Mouse (Mus musculus): ENCODE data around the gene Rhbdl2.

The Rhbdl2 gene

DNA sequence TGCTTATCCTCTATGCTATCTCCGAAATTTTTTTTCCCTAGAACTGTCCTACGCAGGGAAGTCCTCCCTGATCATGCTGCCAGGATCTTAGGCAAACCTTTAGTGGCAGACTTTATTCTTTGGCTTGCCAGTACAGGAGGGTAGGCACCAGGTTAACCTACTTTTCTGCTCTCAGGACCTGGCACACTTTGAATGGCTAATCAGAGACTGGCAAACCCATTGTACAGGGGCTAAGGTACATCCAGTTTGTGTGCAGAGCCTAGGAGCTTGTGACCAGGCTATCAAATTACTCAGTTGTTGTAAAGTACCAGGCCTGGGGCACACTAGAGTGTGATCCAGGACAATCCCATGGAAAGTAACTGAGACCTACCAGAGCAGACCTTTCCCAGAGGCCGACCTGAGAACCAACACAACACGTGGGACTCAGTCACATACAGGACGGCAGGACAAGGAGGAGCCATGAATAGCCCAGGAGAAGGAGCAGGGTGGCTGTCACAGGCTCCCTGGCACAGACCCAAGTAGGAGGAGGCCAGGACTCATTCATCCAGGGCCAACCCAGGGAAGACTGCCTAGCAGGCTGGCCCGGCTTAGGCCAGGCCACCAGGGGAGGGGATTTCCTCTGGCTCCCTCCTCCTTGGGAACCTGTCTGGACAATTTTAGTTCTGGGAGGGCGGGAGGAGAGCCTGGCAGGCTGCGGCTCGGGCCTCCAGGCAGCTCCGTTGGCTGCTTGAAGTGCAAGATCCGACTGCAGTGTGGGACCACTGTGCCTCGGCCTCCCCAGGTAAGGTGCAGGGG is at the start of gene Rhbdl2:
TSS of gene Rhbdl2 (plus strand) at position 684 of the 795 bp plus-strand sequence.
- peak; percentile 84 to 86 for DNase-seq

GRCm38 (mm10) chr4:123738708-123739107 is 49.0 kb upstream of the Rhbdl2 start:
- DNase-seq = no peak

DNA sequence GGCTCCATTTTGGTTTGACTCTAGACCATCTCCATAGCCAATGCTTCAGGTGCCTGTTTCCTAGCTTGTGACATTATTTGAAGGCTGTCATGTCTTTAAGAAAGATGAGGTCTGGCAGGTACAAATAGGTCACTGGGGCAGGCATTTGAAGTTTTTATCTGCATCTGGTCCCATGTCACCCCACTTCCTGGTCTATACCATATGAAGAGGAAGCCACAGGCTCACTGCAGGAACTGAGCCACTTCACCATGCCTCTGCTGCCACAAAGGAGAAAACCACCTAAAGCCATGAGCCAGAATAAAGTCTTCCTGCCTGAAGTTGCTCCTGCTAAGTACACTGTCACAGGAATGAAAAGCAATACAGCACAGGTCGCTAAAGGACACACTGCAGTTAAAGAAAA is 44.8 kb upstream of the Rhbdl2 start:
- no peak for DNase-seq

DNA sequence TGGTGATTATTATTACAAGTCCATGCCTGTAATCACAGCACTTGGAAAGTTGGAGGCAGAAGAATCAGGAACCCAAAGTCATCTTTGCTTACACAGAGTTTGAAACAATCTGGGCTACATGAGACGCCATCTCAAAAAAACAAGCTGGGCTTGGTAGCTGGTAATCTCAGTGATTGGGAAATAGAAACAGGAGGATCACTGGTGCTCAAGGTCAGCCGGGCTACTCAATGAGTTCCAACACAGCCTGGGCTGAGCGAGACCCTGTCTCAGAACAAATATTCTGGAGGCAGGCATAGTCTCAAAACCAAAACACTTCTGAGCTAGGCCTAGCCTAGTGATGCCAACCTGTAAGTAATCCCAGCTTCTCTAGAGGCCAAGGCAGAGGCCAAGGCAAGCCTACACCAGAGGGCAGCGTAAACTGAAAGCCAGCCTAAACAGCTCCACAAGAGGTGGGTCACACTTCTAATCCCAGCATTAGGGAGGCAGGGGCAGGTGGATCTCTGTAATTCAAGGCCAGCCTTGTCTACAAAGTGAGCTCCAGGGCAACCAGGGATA is 42.4 kb upstream of the Rhbdl2 start:
- no peak for DNase-seq

DNA sequence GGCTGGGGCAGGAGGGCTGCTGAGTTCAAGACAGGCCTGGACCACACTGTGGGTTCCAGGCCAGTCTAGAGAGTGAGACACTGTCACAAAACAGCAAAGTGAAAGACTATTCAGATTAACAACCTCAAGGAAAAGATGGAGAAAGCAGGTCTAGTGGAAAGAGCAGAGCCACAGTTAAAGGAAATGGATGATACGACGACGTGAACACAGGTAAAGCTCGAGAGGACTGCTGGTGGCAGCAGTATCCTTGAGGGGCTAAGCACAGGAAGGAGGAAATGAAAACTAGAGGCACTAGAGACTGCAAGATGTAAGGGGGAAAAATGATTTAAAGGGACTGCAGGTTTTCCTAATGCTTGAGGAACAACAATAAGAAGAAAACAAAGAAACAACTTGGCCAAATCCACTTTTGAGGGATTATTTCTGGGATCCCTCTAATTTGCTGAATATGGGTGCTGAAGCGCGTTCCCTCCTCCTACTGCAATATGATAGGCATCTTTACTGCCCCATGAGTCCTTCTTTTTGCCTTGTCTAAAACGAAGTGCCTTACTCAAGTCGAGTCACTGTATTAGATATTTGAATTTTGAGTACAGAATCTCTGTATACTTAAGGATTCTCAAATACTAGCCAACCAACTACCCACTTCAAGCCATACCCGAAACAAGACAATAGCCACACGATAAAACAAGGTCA is 38.8 kb upstream of the Rhbdl2 start:
- peak in 1 of 2 experiments; percentile 12 for DNase-seq

GRCm38 (mm10) chr4:123749484-123750130 is 38.1 kb upstream of the Rhbdl2 start:
- peak; percentile 76 to 79 for DNase-seq

- peak; percentile 100 for DNase-seq
Measured at GRCm38 (mm10) chr4:123750152-123750651, 37.5 kb upstream of the Rhbdl2 start, which contains the start of gene Akirin1. Gene Akirin1 (minus strand): TSS chr4:123750345.

- peak; percentile 74 to 75 for DNase-seq
Measured at GRCm38 (mm10) chr4:123750707-123751312, 36.9 kb upstream of the Rhbdl2 start.

- DNase-seq = peak; percentile 36 to 49
Measured at GRCm38 (mm10) chr4:123758306-123758705, 29.4 kb upstream of the Rhbdl2 start.

GRCm38 (mm10) chr4:123765071-123765470 is 22.6 kb upstream of the Rhbdl2 start:
- no peak for DNase-seq

- no peak for DNase-seq
Measured at GRCm38 (mm10) chr4:123767807-123768206, 19.9 kb upstream of the Rhbdl2 start.

- DNase-seq = no peak
Measured at GRCm38 (mm10) chr4:123768234-123768633, 19.4 kb upstream of the Rhbdl2 start.

DNA sequence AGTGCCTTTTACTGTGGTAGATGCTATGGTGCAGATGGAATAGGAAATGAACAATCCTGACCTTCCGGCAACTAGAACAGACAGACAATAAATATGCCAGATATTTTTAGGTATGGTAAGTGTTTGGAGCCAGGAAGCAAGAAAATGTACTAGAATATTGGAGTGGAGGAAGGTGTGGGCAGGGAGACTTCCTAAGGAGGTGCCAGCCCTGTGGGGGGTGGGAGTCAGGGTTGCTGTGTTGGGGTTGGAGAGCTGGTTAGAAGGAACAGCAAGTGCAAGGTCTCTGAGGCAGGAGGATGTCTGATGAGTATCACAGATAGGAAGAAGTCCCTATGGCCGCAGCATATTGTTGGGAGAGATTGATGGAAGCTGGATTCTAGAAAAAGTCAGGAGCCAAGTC is 5.0 kb downstream of the Rhbdl2 start:
- DNase-seq = no peak

DNA sequence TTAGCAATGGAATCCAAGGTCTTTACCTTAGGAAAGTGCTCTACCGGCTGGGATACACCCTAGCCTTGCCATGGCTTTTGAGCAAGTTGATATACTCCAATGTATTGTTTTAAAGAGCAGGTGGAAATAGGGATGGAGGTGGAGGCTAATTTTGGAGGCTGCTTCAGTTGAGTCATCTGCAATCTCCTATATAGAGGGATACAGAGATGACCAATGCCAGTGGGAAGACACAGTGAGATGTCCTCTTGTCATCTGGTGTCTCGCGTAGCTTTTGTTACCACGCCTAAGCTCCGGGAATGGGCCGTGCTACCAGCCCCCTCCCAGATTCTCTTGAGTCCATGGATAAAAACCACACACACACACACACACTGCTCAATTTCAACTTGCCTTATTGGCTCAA is 5.5 kb downstream of the Rhbdl2 start:
- DNase-seq = no peak

GRCm38 (mm10) chr4:123795057-123795456 is 7.4 kb downstream of the Rhbdl2 start:
- DNase-seq = no peak

GRCm38 (mm10) chr4:123797403-123797802 is 9.7 kb downstream of the Rhbdl2 start:
- no peak for DNase-seq

DNA sequence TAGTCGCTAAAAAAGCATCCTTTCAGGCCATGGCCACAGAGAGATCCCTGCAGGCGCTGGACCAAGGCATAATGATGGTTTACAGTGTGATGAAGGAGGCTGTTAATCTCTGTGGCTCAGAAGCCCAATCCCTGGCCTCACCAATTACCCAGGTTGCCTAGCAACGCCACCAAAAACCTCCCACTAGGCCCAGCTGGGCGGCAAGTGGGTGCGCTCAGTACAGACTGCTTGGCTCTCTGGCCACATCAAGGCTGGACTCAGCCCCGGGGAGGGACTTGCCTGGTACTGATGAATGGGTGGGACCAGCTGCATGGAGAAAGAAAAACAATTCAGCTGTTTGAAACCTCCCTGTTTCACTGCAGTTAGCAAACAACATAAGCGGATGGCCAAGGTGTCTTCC is 10.2 kb downstream of the Rhbdl2 start:
- DNase-seq = peak in 1 of 2 experiments; percentile 24

DNA sequence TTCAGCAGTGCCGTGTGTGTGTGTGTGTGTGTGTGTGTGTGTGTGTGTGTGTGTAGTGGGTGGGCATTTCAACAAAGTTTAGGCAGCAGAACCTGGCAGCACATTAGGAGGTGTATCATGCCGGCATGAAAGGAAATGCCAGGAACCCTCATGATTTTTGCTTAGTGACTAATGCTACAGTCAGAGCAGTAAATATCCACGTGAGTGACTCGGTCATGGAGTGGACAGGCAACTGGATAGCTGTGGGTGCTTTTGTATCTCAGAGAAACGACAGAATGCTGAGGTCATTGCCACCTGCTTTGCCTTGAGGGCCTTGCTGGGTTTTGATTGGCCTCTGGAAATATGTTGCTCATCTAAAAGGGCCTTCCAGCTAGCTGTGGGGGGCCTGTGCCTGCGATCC is 16.0 kb downstream of the Rhbdl2 start:
- no peak for DNase-seq

GRCm38 (mm10) chr4:123808304-123808703 is 20.6 kb downstream of the Rhbdl2 start:
- no peak for DNase-seq

- no peak for DNase-seq
Measured at GRCm38 (mm10) chr4:123810475-123811295, 23.0 kb downstream of the Rhbdl2 start.

DNA sequence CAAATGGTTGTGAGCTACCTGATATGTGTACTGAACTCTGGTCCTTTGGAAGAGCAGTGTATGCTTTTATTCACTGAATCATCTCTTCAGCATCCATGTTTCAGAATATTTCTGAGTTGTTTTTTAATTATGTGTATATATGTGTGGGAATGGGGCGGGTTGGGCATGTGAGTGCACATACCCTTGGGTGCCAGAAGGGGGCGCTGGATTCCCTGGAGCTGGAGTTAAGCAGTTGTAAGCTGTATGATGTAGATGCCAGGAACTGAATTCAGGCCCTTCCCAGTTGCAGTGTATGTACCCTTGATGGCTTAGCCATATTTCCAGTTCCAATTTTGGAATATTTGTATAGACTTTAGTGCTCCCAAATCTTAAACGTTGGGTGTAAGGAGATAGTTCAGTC is 24.9 kb downstream of the Rhbdl2 start:
- no peak for DNase-seq

DNA sequence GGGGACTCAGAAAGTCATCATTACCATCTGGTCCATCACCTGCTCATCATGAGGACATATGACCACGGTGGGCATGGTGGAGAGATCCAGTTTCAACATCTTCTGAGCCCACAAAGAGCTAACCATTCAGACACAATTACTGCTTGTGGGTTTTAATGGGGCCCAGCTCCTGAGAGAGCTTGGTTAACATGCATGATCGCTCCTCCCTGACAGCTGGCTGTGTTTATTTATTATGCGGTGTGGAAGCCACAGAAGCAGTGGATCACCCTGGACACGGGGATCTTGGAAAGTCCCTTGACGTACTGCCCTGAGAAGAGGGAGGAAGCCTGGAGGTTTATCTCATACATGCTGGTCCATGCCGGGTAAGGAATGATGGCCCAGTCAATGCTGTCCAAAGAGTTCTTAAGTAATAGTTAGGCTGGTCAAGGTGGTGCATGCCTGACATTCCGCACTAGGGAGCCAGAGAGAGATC is 26.4 kb downstream of the Rhbdl2 start:
- no peak for DNase-seq

Measured in cerebellum, postnatal 10 days (tissue).